Mouse (Mus musculus) MEL (cell line): ENCODE measurements around the gene Tmem86b. TPM values are rescaled to one million over a fixed set of nuclear protein-coding genes. Genes with fewer than 3 reads are reported as not detected.

Experiments used
- DNase-seq: peaks from one replicate; pipeline ENCODE4 v3.0.0; 2011; ENCODE audit warnings: low read depth, low spot score
- H3K27ac ChIP-seq: 2 replicates; pipeline ENCODE4 v1.5.1; 2012; ENCODE audit warnings: low read depth, mild to moderate bottlenecking, control low read depth, low read length, moderate library complexity; ENCODE audit not compliant: control insufficient read depth
- H3K27me3 ChIP-seq, 2 experiments: fragments of 150-350 bp in 1 of 2; sonication (generic) in 1 of 2; 2 replicates each; pipeline ENCODE4 v1.6.1; 2012; ENCODE audit warnings: low read length in 2 of 2, mild to moderate bottlenecking in 2 of 2, improper control_type of control experiment in 1 of 2, moderate library complexity in 1 of 2; ENCODE audit not compliant: insufficient read depth in 2 of 2, control insufficient read depth in 1 of 2
- H3K36me3 ChIP-seq, 2 experiments: 2 replicates each; pipeline ENCODE4 v1.6.1; 2012 to 2014; ENCODE audit warnings: low read length in 2 of 2, improper control_type of control experiment in 1 of 2, inconsistent platforms in 1 of 2, mild to moderate bottlenecking in 1 of 2; ENCODE audit not compliant: insufficient read depth in 2 of 2, control insufficient read depth in 1 of 2
- H3K4me1 ChIP-seq, 2 experiments: fragments of 150-350 bp in 1 of 2; sonication (generic) in 1 of 2; 2 replicates each; pipeline ENCODE4 v1.6.1; 2012; ENCODE audit warnings: low read length in 2 of 2, improper control_type of control experiment in 1 of 2, mild to moderate bottlenecking in 1 of 2; ENCODE audit not compliant: insufficient read depth in 2 of 2, control insufficient read depth in 1 of 2
- H3K4me3 ChIP-seq, 2 experiments: fragments of 150-350 bp in 1 of 2; sonication (generic) in 1 of 2; 2 replicates each; pipeline ENCODE4 v1.5.1; 2012; ENCODE audit warnings: low read depth in 2 of 2, low read length in 2 of 2, mild to moderate bottlenecking in 2 of 2, moderate library complexity in 2 of 2, control low read depth in 1 of 2, improper control_type of control experiment in 1 of 2; ENCODE audit not compliant: control insufficient read depth in 1 of 2, insufficient read depth in 1 of 2
- H3K79me2 ChIP-seq: 2 replicates; pipeline ENCODE4 v1.6.1; 2012; ENCODE audit warnings: mild to moderate bottlenecking, low read length, moderate library complexity; ENCODE audit not compliant: control insufficient read depth, poor library complexity, insufficient read depth
- H3K9ac ChIP-seq: 2 replicates; pipeline ENCODE4 v1.6.1; 2012; ENCODE audit warnings: low read depth, mild to moderate bottlenecking, control low read depth, low read length, moderate library complexity; ENCODE audit not compliant: control insufficient read depth, poor library complexity, severe bottlenecking
- H3K9me3 ChIP-seq: fragments of 150-350 bp; sonication (generic); replicated peaks from 2 replicates; pipeline ENCODE4 v1.6.1; 2012; ENCODE audit warnings: mild to moderate bottlenecking, low read length, improper control_type of control experiment, moderate library complexity; ENCODE audit not compliant: insufficient read depth
- E2F4 ChIP-seq: IDR thresholded peaks from 2 replicates; pipeline ENCODE4 v1.6.1; 2011; ENCODE audit warnings: low read depth, low read length, improper control_type of control experiment, borderline replicate concordance
- EP300 ChIP-seq, 2 experiments: IDR thresholded peaks; 2 replicates each; pipeline ENCODE4 v1.6.1; 2011; ENCODE audit warnings: improper control_type of control experiment in 2 of 2, low read length in 2 of 2, low read depth in 1 of 2, mild to moderate bottlenecking in 1 of 2
- MAX ChIP-seq: IDR thresholded peaks from 2 replicates; pipeline ENCODE4 v1.6.1; 2011; ENCODE audit warnings: low read length, improper control_type of control experiment
- MYB ChIP-seq: IDR thresholded peaks from 2 replicates; pipeline ENCODE4 v1.6.1; 2011; ENCODE audit warnings: mild to moderate bottlenecking, low read depth, low read length, improper control_type of control experiment
- NRF1 ChIP-seq: IDR thresholded peaks from 2 replicates; pipeline ENCODE4 v1.6.1; 2014; ENCODE audit warnings: low read depth, mild to moderate bottlenecking, inconsistent platforms, low read length, improper control_type of control experiment, moderate library complexity; ENCODE audit not compliant: poor library complexity, insufficient read depth, severe bottlenecking
- POLR2AphosphoS2 ChIP-seq: IDR thresholded peaks from 2 replicates; pipeline ENCODE4 v1.6.1; 2011; ENCODE audit warnings: low read length, improper control_type of control experiment
- TAL1 ChIP-seq: IDR thresholded peaks from 2 replicates; pipeline ENCODE4 v1.6.1; 2012; ENCODE audit warnings: mild to moderate bottlenecking, inconsistent platforms, low read length, moderate library complexity, mixed read lengths
- TBP ChIP-seq: IDR thresholded peaks from 2 replicates; pipeline ENCODE4 v1.8.0; 2011; ENCODE audit warnings: low read depth, low read length, improper control_type of control experiment
- ZNF384 ChIP-seq: IDR thresholded peaks from 2 replicates; pipeline ENCODE4 v1.6.1; 2012; ENCODE audit warnings: low read depth, mild to moderate bottlenecking, inconsistent platforms, low read length, improper control_type of control experiment
- polyA plus RNA-seq, 2 experiments: library from polyadenylated mRNA; stranded (reverse) in 1 of 2; unstranded in 1 of 2; fragments of >175 nt in 1 of 2; fragments of >200 nt in 1 of 2; gene quantifications; 2 replicates each; pipeline versions ENCODE4 v1.2.1 to v1.2.4; 2012; ENCODE audit warnings: low replicate concordance in 2 of 2, low read depth in 1 of 2; ENCODE audit not compliant: insufficient read length in 2 of 2, insufficient read depth in 1 of 2, missing spikeins in 1 of 2
- total RNA-seq: library from RNA; depleted of rRNA; stranded (reverse); fragments of 300-350 nt; gene quantifications from 2 replicates; pipeline ENCODE4 v1.2.3, GENCODE M21; 2012

Tmem86b gene
- total and polyA plus RNA-seq, 3 experiments, result 10.2 to 31.6 TPM; not detected in 1

- peaks cover 63% of the 10 kb centered on the region for H3K79me2 ChIP-seq
- H3K27me3 ChIP-seq, result no peaks in the 10 kb centered on the region
- H3K4me1 ChIP-seq, result peaks cover 34 to 35% of the 10 kb centered on the region in 2 experiments
- peak; percentile 49 for DNase-seq
- peak overlapping the region; percentile 79 to 85 for H3K4me3 ChIP-seq
- no peaks in the 10 kb centered on the region for H3K9me3 ChIP-seq
- H3K36me3 ChIP-seq, result peaks cover 7 to 52% of the 10 kb centered on the region in 2 experiments
- no peak for TF ChIP-seq NRF1
- peak overlapping the region; percentile 86 for H3K9ac ChIP-seq
- peak overlapping the region; percentile 2; the same call in 1 of the 2 replicates for H3K27ac ChIP-seq
Observed at GRCm38 (mm10) chr7:4656818-4657217, 25.6 kb upstream of the Tmem86b start.

DNA sequence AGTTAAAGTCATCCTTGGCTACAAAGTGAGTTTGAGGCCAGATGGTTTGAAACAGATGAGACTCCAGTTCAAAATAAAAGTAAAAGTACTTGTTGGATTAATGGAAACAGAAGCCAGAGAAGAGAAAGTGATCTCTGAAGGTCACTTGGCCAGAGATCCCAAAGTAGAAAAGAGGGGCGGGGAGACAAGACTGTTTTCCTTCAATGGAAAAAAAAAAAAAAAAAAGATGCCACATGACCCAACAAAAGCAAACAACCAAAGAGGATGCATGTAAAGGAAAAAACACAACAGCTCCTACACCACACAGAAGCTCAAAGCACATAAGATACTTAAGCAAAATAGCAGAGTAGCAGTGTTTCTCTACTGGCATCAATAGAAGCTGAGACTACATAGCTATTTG is 24.7 kb upstream of the Tmem86b start:
- peaks cover 36 to 42% of the 10 kb centered on the region in 2 experiments for H3K4me1 ChIP-seq
- H3K9ac ChIP-seq, result no peak overlapping the region
- no peak overlapping the region for H3K4me3 ChIP-seq

GRCm38 (mm10) chr7:4655393-4655792 is 24.2 kb upstream of the Tmem86b start:
- H3K36me3 ChIP-seq, result peaks cover 12 to 56% of the 10 kb centered on the region in 2 experiments
- no peaks in the 10 kb centered on the region for H3K27me3 ChIP-seq
- no peak overlapping the region for H3K4me3 ChIP-seq
- TF ChIP-seq POLR2AphosphoS2 (no peak), E2F4 (no peak), MYB (no peak)
- peak overlapping the region; percentile 96; the same call in 1 of the 2 replicates for H3K27ac ChIP-seq
- peaks cover 73% of the 10 kb centered on the region for H3K79me2 ChIP-seq
- H3K9ac ChIP-seq, result no peak overlapping the region; the same call in 1 of the 2 replicates
- H3K4me1 ChIP-seq, result peaks cover 36 to 42% of the 10 kb centered on the region in 2 experiments
- H3K9me3 ChIP-seq, result no peaks in the 10 kb centered on the region
- DNase-seq, result no peak

More for the DNA sequence above, 24.7 kb upstream of the Tmem86b start:
- H3K27ac ChIP-seq, result peak overlapping the region; percentile 96; the same call in 1 of the 2 replicates
- peaks cover 12 to 56% of the 10 kb centered on the region in 2 experiments for H3K36me3 ChIP-seq
- H3K79me2 ChIP-seq, result peaks cover 71% of the 10 kb centered on the region
- DNase-seq, result no peak
- H3K9me3 ChIP-seq, result no peaks in the 10 kb centered on the region
- H3K27me3 ChIP-seq, result no peaks in the 10 kb centered on the region
- peak; percentile 45; the same call in 1 of the 2 replicates for TF ChIP-seq ZNF384
- TF ChIP-seq TBP, result no peak
- no peak for TF ChIP-seq EP300 (IDR thresholded peaks at IDR 0.05; ENCODE audit: low read depth in 1 of 2, low read length in 2 of 2)
- no peak for TF ChIP-seq MAX
- TF ChIP-seq TAL1, result no peak
- TF ChIP-seq, all 39 proteins: peak for 1
